Mouse (Mus musculus): ENCODE data around the gene Hmx1.

Hmx1 gene

DNA sequence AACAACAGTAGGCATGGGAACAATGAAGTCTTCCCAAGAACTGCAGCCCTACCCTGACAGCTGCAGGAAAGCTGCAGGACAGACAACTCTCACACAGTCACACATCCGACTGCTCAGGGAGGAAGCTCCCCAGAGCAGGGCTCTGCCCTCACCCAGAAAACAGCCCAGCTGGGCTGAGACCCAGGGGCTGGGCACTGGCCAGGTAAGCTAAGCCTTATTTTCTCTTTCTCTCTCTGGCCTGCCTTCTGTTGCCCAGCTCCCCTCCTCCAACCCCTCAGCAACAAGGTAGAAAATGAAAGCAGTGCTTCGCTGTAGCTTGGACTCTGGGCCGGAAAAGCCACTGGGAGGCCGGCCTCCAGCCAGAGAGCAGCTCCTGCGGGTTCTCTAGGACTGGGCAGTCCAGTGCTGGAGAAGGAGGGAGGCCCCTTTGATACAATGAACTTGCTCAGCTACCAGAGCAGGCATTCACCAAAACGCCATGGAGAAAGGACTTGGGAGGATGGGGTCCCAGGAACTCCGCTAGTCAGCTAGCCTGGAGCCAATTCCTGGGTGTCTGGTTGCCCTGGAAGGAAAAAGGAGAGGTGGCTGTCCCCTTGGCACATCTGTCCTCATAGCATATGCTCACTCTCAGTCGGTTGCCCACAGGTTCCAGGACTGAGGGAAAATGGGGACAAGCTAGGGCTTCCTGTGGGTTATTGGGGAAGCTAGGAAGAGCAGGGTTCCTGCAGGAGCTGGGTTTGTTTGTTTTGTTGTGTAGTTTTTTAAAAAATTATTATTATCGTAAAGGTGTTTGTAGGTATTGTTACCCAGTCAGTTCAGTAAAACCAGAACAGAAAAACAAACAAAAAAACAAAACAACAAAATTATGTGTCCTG lies 6.9 kb downstream of the Hmx1 start:
- in situ Hi-C loops (cut with MboI; ENCODE audit: low pct_unique_long_range_greater_than_20kb in 1 of 2, low sequenced_read_pairs in 2 of 2, unreplicated experiment in 1 of 2), result loop anchor here in 1 of 2 experiments (25.0 kb wide), 2 partner anchors 1684 to 1959 kb away; partner anchors contain the start of genes Fgfr3 and Nkx1-1

DNA sequence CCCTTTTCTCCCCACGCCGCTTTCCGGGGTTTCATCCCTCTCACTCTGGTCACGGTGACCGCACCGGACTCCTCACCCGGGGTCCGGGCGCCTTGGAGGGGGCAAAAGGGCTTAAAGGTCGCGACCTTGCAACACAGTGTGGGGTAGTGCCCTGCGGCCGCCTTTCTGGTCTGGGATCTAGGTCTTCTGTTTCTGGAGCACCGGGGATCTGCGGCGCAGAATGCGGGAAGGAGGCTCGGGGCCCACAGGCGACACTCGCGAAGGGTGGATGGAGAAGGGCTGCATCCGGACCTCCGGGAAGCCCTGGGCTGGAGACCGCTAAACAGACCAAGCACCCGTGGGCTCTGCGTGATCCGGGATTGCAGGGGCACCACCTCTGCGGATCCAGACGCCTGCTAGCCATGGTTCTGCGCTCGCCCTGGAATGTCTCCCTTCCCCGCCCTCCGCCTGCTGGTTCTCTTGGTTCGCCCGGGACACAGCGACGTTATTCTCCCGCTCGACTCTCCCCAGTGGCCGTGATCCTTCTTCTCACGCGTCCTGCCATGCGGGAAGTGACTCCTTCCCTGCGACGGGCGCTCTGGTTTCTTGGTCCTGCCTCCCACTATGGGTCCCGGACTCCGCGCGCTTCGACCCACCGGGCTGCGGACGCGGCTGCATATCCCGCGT lies 8.2 kb downstream of the Hmx1 start:
- in situ Hi-C loops (cut with MboI; ENCODE audit: low pct_unique_long_range_greater_than_20kb in 1 of 2, low sequenced_read_pairs in 2 of 2, unreplicated experiment in 1 of 2), result loop anchor here in 1 of 2 experiments (25.0 kb wide), 2 partner anchors 1685 to 1960 kb away; partner anchors contain the start of genes Fgfr3 and Nkx1-1

DNA sequence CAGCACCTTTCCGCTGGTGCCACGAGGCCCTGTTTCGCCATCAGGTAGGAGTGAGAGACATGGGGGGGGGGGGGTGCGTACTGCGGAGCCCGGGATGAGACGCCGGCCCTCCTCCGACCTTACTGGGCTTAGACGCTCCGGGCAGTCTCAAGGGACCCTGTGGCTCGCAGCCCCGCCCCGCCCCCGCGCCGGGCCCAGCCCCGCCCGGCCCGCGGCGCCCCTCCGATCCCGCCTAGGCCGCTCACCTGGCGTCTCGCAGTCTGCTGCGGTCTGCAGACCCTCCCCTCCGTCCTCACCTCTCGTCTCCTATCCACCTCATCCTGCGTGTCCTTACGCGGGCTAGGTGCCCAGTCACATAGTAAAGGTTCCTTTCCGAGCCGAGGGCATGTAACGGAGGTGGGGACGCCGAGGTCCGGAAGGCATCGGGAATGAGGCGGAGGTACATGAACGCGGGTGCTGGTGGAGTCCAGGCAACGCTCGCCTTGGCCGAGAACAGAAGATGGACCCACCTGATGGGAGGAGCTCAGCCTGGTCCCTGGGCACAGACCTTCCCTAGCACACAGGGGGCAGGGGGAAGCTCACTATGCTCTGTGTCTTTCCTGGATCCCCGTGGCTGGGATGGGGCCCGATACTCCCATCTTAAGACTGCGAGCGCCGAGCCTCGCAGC lies 8.9 kb downstream of the Hmx1 start:
- in situ Hi-C loops (cut with MboI; ENCODE audit: low pct_unique_long_range_greater_than_20kb in 1 of 2, low sequenced_read_pairs in 2 of 2, unreplicated experiment in 1 of 2), result loop anchor here in 1 of 2 experiments (25.0 kb wide), 2 partner anchors 1685 to 1960 kb away; partner anchors contain the start of genes Fgfr3 and Nkx1-1

DNA sequence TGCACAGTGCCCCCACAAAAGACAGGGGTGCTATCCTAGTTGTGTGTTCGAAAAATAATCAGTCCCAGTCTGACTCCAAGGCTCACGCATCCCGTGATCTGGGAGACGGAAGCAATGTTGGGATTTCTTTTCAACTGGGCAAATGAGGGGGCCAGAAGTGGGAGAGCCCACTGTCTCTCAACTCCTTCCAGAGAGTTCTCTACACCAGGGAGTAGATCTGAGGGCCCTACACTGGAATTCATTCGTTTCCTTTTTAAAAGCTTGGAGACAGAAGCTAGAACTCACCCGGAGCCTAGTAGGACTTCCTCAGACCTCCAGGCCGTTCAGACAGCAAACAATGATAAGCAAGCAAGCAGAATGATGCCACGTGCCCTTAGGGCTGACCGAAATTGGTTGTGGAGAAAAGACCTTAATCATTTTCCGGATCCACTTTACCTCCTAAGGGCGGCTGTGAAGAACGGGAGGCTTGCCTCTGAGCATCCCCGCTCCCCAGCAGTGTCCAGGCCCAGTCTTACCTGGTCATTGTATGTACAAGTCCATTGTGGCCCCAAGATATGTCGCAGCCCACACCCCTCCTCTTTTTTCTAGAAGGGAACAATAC lies 9.5 kb downstream of the Hmx1 start:
- in situ Hi-C loops (cut with MboI; ENCODE audit: low pct_unique_long_range_greater_than_20kb in 1 of 2, low sequenced_read_pairs in 2 of 2, unreplicated experiment in 1 of 2), result loop anchor here in 1 of 2 experiments (25.0 kb wide), 2 partner anchors 1686 to 1961 kb away; partner anchors contain the start of genes Fgfr3 and Nkx1-1

DNA sequence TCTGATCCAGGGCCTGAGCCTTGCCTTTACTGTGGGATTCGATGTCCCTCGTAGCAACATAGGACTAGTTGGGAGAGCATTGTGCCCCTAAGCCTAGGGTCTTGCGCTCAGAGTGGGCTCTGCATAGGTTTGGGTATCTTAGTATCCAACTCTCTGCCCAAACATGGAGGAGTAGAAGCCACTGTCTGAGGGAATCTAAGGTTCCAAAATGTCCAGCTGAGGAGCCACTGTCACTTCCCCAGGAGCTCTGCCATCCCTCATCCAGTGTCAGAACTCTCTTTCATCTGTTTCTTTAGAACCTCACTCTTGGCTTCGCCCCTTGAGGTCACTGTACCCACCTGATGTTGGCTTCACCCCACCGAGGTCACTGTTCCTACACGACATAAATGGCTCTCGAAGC lies 10.2 kb downstream of the Hmx1 start:
- in situ Hi-C loops (cut with MboI; ENCODE audit: low pct_unique_long_range_greater_than_20kb in 1 of 2, low sequenced_read_pairs in 2 of 2, unreplicated experiment in 1 of 2), result loop anchor here in 1 of 2 experiments (25.0 kb wide), 2 partner anchors 1687 to 1962 kb away; partner anchors contain the start of genes Fgfr3 and Nkx1-1

DNA sequence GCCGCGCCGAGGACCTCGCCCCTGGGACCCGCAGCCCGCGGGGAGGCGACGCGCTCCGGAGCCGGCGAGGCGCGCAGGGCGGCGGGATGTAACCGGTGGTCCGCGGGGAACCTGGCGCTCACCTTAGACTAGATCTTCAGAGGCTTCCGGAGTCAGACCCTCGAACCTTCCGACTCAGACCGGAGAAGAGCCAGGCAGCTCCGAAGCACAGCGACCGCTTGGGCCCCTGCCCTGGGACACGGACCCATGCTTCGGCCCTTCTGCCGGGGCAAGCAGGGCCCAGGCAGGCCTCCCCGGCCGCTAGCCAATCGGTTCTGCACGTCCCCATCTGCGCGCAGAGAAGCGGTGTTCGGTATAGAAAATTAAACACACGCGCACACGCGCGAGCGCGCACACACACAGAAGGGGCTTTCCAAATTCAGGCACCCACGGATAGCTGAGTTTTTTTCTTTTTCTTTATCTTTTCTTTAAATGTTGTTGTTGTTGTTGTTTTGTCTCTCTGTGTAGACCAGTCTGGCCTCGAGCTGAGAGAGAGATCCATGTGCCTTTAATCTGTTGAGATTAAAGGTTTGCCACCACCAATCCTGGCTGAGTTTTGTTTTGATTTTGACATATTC lies 10.9 kb downstream of the Hmx1 start:
- in situ Hi-C loops (cut with MboI; ENCODE audit: low pct_unique_long_range_greater_than_20kb in 1 of 2, low sequenced_read_pairs in 2 of 2, unreplicated experiment in 1 of 2), result loop anchor here in 1 of 2 experiments (25.0 kb wide), 2 partner anchors 1688 to 1963 kb away; partner anchors contain the start of genes Fgfr3 and Nkx1-1

DNA sequence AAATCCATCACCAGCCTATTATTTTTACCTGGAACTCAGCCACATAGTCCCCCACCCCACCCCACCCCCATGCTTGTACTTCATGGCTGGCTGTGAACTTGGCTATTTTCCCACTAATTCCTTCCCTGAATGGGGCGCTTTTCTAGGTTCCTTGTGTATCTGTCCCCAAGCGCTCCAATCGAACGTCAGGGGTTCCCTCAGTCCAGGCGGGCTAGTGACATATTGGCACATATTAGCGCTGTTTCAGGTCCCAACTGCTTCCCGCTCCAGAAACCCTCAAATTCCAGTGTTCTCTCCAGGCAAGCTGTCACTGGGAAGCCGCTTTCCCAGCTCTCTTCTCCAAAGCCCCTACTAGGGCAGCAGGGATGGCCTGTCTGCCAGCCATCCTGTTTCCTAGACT lies 12.3 kb downstream of the Hmx1 start:
- in situ Hi-C loops (cut with MboI; ENCODE audit: low pct_unique_long_range_greater_than_20kb in 1 of 2, low sequenced_read_pairs in 2 of 2, unreplicated experiment in 1 of 2), result no loop called here

DNA sequence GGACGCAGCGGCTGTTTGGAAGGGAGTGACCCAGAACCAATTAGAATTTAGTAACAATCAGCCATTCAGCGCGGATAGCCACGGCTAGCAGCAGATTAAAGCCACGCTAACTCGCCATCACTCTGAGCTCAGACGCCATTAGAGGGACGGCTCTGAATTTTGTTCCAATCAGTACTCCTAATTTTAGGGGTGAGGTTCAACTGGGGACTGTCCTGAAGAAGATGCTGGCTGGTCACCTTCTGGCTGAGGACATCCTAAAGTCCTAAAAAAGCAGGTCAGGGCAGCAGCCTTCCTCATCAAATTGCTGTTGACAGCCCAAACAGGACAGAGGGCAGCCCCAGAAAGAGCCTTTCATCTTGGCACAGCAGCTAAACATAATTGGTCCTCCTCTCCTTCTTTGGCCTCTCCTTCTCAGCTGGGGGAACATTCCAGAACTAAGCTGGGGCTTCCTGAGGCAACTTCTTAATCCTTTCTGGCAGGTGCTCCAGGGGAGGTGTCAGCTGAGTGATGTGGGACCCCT lies 18.6 kb downstream of the Hmx1 start:
- in situ Hi-C loops (cut with MboI; ENCODE audit: low pct_unique_long_range_greater_than_20kb in 1 of 2, low sequenced_read_pairs in 2 of 2, unreplicated experiment in 1 of 2), result no loop called here

DNA sequence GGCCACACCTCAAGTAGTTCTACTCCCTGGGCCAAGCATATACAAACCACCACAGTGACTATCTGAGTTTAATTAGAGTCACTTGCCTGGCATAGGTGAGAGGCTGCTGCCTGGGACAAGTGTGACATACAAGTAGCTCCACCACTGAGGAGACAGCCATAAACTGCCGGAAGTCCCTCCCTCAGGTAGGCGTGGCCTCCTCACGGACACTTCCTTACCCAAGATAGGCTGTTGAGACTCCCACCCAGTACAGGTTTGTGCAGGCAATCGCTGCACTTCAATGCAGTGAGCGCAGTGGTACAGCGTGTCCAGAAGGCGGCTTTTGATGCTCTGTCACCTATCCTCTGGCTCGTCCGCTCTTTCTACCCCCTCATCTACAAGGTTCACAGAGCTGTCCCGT lies 22.1 kb downstream of the Hmx1 start:
- in situ Hi-C loops (cut with MboI; ENCODE audit: low pct_unique_long_range_greater_than_20kb in 1 of 2, low sequenced_read_pairs in 2 of 2, unreplicated experiment in 1 of 2), result no loop called here

DNA sequence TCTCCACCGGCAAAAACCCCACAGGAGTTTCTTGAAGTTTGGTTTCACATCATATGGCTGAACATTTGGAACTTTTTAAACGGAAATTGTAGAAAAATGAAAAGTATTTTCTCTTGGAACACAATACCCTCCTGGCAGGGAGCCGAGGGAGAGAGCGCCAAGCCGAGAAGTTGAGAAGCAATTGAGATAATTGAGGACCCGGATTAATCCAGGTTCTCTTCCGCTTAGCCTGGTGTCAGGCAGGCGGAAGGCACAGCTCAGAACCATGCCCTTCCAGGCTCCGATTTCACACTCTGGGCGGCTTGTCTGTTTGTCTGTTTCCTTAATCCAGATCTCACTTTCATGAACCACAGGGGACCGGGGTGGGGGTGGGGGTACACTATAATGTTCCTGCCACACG lies 23.9 kb downstream of the Hmx1 start:
- in situ Hi-C loops (cut with MboI; ENCODE audit: low pct_unique_long_range_greater_than_20kb in 1 of 2, low sequenced_read_pairs in 2 of 2, unreplicated experiment in 1 of 2), result no loop called here

DNA sequence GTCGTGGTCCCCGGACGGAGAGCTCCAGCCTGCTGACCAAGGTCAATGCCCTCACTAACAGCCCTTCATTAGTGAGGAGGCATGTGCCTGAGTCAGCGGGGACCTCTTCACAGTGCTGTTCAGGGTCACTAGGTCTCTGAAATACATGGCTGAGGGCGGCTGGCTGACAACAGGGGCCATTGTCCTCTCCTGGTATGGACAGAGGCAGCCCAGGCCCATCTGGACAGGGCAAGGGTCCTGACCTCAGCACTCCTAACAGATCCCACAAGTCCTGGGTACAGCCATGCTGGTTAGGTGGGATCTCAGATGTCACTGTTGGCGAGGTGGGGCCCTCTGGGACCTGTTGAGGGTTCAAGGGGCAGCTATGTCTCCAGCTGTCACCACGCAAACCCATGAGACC lies 28.8 kb downstream of the Hmx1 start:
- in situ Hi-C loops (cut with MboI; ENCODE audit: low pct_unique_long_range_greater_than_20kb in 1 of 2, low sequenced_read_pairs in 2 of 2, unreplicated experiment in 1 of 2), result no loop called here

DNA sequence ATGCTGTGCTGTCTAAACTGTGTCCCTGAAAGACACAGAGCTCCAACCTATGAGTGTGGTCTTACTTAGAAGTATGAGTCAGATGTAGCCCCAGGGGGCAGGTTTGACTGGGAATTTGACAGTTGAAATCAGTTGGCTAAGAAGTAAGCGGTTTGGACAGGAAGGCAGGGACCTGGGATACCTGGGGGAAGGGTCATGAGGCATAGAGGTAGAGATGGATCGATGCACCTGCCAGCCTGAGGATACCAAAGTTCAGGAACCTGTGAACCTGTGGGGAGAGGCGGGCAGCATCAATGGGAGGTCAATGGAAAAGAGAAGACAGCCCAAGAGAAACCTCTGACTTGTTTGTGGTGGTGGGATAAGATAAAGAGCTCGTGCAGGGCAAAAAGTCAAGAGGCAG lies 32.7 kb downstream of the Hmx1 start:
- in situ Hi-C loops (cut with MboI; ENCODE audit: low pct_unique_long_range_greater_than_20kb in 1 of 2, low sequenced_read_pairs in 2 of 2, unreplicated experiment in 1 of 2), result no loop called here

DNA sequence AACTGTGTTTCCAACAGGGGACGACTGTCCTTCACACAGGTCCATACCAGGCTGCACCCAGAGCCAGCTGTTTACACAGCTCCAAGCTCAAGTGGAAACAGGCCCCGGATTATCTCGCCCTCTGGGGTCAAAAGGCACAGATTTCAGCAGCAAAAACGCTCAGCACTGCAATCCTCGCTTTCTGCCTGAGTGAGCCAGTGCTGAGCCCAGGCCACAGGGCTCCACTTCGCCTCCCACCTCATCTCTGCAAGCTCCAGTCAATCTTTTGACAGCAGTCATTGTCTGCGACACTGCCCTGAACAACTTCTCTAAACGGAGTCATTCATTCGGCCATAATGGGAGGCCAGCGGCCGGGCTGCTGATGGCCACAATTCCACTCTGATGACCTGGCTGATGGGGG lies 36.3 kb downstream of the Hmx1 start:
- in situ Hi-C loops (cut with MboI; ENCODE audit: low pct_unique_long_range_greater_than_20kb in 1 of 2, low sequenced_read_pairs in 2 of 2, unreplicated experiment in 1 of 2), result no loop called here

DNA sequence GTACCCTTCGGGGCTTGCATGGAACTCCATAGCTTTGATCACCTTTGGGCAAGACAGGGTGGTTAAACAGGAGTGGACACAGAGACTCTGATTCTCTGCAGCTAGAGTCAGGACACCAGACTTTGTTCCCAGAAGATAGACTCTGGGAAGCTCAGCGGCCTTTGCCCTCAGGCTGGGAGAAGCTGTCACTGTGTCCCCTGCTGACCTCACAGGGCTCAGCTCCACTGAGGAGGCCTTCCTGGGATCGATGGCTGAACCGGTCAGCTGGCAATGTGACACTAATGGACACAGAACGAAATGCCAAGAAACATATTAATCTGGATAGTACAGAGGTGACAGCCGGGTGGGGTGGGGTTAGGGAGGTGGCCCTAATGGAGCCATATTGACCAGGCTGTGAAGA lies 39.0 kb downstream of the Hmx1 start:
- in situ Hi-C loops (cut with MboI; ENCODE audit: low pct_unique_long_range_greater_than_20kb in 1 of 2, low sequenced_read_pairs in 2 of 2, unreplicated experiment in 1 of 2), result no loop called here

DNA sequence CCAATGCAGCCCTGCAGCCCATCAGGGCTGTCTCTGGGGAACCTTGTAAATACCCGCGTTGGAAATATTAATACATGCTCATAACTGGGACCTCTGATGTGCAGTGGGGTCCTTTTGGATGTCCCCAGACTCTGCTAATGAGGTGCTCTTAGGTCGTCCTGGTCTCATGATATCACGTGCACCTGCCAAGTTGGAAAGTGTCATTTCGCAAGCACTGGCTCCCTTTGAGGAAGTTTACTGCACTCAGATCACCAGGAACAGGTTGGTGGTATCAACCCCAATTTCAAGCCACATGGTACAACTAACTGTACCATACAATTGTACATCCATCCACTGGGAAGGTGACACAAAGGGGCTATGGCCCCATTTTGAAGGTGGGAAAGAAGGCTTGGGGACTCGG lies 39.5 kb downstream of the Hmx1 start:
- in situ Hi-C loops (cut with MboI; ENCODE audit: low pct_unique_long_range_greater_than_20kb in 1 of 2, low sequenced_read_pairs in 2 of 2, unreplicated experiment in 1 of 2), result no loop called here

DNA sequence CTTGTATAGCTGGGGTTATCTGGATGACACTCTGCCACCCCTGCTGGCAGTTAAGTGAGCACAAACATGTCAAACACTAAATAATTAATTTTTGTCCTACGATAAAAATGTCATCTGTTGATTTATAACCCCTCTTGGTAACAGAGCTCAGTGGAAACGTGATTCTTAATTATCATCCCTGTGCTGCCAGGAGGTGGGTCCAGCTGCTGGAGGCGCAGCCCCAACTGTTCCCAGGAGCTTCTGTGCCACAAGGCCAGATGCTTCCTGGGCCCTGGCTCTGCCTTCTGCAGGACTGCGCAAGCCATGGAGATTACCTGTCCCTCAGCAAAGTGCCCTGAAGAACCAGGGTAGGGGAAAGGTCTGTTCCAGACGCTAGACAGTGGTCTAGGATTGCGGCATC lies 43.2 kb downstream of the Hmx1 start:
- in situ Hi-C loops (cut with MboI; ENCODE audit: low pct_unique_long_range_greater_than_20kb in 1 of 2, low sequenced_read_pairs in 2 of 2, unreplicated experiment in 1 of 2), result no loop called here

DNA sequence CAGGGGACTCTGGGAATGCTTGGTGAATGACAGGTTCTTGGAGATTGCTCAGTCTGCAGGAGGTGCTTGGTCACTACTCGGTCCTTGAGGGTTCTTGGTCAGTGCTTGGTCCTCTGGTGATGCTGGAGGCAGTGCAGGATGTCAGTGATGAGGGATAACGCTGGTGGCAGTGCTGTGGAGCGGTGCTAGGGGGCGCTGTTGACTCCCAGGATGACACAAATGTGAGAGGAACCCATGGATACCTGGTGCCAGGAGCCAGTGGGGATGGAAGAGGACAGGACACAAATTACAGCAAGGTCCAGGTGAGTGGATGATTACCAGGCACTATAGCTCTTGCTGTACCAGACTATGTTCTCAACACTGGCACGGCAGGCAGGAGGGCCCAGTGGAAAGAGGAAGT lies 45.1 kb downstream of the Hmx1 start:
- in situ Hi-C loops (cut with MboI; ENCODE audit: low pct_unique_long_range_greater_than_20kb in 1 of 2, low sequenced_read_pairs in 2 of 2, unreplicated experiment in 1 of 2), result no loop called here

DNA sequence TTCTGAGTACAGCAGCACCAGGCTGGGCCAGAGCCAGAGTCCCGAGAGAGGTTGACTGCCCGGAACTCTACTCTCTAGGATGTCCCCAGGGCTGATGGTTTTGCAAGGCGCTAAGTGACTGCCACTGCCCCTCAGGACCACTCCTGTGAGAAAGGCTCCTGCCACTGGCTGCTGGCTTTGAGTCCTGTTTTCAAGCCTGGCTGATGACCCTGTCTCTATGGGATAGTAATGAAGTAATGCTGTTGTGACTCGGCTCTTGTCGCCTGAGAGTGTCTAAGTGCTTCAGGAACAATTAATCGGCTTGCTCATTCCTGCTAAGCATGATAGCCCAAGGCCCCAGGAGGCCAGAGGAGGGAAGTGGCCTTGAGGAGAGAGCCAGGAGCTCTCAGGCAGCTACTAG lies 45.8 kb downstream of the Hmx1 start:
- in situ Hi-C loops (cut with MboI; ENCODE audit: low pct_unique_long_range_greater_than_20kb in 1 of 2, low sequenced_read_pairs in 2 of 2, unreplicated experiment in 1 of 2), result no loop called here
